Mouse (Mus musculus): ENCODE measurements around the gene Fam227a.
"Not testable (repeated sequence)": the region's sequence is repeated elsewhere in the genome, so short reads cannot be mapped to it uniquely, and the experiment has no call there.

Fam227a gene

DNA sequence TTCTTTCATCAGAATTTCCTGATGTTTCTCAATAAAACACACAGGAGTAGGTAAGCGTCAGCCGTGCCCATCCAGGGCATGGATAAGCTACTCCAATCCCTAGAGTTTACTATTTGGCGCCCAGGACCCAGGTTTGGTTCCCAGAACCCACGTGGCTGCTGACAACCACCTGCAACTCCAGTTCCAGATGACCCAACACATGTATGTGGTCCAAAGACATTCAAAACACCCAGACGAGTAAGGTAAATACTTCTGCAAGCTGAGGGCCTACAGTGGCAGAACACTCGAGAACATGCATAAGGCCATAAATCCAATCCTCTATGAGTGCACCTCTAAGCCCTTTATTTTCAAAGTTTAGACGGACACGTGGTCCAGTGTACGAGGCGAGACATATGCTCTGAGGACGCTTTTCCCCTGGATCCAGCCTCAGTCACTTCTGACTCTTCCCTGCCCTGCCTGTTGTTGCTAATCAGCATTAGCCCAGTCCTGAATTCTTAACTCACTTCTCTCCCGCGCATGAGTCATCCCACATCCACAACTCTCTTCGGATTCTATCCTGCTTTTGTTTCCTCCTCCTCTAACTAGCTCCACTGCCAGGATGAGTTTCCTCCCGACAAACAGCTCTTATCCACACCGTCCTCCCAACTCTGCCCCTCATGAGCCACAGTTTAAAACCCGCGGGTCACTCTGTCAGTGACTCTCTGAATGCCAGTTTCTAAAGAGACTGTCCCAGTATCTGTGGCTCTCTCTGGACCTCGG lies 25.1 kb upstream of the Fam227a start:
- DNase-seq (ENCODE audit: low read depth): no peak

DNA sequence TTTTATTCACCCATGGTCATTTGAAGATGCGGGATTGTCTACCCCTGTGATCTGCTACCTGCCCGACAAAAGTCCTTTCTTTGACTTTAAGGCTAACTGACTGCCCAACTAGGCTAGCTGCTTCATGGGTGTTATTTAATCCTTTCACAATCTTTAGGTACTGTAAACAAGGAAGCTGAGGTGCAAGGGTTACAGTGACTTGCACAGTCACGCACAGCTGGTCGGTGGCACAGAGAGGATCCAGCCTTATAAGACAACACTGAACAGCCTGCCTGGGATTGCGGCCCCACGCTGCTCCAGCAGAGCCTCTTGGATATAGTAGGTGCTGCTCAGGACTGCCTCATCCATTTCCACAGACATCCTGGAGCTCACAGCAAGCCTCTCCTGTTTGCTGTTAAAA lies 24.4 kb upstream of the Fam227a start:
- DNase-seq (ENCODE audit: low read depth): no peak

DNA sequence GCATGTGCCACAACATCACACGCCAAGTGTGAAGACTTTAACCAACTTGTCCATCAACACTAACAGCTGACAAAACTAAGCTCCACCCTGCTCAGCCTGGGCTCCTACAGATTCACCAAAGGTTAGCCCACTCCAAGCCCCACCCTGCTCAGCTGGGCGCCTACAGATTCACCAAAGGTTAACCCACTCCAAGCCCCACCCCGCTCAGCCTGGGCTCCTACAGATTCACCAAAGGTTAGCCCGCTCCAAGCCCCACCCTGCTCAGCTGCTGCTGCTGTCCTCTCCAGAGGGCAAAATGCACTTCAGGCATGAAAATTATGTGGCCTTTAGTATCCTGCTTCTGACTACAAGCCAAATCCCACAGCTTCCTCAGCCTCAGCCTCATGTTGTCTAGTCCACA lies 23.2 kb upstream of the Fam227a start:
- no peak for DNase-seq (ENCODE audit: low read depth)

- DNase-seq (ENCODE audit: low read depth): no peak
These were observed 19.2 kb upstream of the Fam227a start for GRCm38 (mm10) chr15:79677936-79678335.

GRCm38 (mm10) chr15:79671828-79672348 lies 13.1 kb upstream of the Fam227a start:
- not testable (repeated sequence) for DNase-seq (ENCODE audit: low read depth)

- DNase-seq (ENCODE audit: low read depth): no peak
These were observed 12.2 kb upstream of the Fam227a start for GRCm38 (mm10) chr15:79670972-79671299.

DNA sequence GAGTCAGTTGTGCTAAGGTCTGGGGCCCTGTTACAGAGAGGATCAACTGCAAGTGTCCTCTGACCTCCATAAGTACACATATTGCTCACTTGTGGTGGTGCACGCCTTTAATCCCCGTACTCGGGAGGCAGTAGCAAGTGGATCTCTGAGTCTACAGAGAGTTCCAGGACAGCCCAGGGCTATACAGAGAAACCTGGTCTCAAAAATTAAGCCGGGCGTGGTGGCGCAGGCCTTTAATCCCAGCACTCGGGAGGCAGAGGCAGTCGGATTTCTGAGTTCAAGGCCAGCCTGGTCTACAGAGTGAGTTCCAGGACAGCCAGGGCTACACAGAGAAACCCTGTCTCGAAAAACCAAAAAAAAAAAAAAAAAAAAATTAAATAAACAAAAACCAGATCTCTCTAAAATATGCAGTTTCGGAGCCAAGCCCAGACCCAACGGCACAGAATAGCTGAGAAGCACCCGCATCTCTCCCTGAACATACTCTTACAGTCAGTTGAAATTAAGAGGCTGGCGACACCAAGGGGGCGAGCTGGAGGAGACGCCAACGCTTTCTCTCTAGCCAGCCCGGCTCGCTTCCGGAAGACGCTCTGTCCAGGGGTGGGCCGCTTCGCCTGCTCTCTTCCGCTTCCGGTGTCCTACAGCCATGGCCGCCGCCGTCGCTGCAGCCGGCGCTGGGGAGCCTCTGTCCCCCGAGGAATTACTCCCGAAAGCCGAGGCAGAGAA lies 11.7 kb upstream of the Fam227a start, which contains the start of gene Tomm22:
Gene Tomm22, plus strand, starts transcription at position 613 of the 723 bp plus-strand sequence.
- peak; percentile 77 for DNase-seq (ENCODE audit: low read depth)

- DNase-seq (ENCODE audit: low read depth): no peak
These were observed 10.4 kb upstream of the Fam227a start for GRCm38 (mm10) chr15:79669195-79669594.

GRCm38 (mm10) chr15:79664666-79665065 lies 5.9 kb upstream of the Fam227a start:
- no peak for DNase-seq (ENCODE audit: low read depth)

DNA sequence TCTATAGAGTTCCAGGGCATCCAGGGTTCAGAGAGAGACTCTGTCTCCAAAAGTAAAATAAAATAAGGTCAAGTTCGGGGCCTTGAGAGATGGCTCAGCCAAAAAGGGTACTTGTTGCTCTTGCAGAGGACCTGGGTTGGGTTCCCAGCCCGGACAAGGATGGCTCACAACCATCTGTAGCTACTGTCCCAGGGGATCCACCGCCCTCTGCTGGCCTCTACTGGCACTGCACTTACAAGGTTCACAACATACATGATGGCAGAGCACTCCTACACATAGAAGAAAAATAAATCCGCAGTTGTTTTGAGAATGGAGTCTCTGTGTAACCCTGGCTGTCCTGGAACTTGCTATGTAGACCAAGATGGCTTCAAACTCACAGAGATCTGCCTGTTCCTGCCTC lies 3.1 kb upstream of the Fam227a start:
- no peak for DNase-seq (ENCODE audit: low read depth)

DNA sequence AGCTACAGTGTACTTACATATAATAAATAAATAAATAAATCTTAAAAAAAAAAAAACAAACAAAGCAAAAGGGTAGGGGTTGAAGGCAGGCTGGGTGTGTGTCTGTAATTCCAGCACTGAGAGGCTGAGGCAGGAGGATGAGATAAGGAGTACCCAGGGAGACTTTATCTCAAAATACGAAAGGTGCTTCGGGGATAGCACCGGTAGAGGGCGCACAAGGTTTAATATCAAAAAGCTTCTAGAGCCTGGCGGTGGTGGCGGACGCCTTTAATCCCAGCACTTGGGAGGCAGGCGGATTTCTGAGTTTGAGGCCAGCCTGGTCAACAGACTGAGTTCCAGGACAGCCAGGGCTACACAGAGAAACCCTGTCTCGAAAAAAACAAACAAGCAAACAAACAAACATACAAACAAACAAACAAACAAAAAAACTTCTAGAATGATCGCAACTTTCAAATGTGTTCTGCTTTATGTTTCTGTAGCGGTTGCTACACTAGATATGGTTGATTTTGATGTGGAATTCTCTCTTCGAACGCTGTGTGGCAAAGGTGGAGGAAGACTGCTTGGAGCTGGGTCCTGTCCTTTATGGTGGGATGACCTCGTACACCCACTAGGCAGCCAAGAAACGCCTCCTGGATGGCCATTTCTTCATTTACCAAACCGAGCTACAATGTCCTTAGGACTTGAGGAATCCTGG lies 772 bp downstream of the Fam227a start:
- peak; percentile 92 for DNase-seq (ENCODE audit: low read depth)

DNA sequence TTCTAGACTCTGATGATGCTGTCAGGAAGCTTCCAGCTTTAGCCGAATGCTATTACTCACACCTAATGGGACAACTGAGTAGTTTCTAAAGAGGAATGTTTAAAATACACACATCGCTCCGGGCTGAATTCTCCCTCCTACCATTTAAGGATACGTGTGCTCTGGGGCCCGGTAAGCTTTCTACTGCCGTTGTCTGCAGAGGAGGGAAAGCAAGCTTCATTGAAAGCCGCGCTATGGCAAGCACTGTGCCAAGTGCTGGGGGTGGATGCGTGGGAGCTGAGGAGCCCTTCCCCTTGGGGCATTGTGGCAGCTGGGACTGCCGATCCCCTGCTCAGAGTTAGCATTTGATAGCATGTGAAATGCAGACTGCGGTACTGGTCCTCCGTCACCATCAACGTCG lies 2.3 kb downstream of the Fam227a start:
- DNase-seq (ENCODE audit: low read depth): no peak

GRCm38 (mm10) chr15:79651481-79651880 lies 7.3 kb downstream of the Fam227a start:
- peak; percentile 30 for DNase-seq (ENCODE audit: low read depth)

DNA sequence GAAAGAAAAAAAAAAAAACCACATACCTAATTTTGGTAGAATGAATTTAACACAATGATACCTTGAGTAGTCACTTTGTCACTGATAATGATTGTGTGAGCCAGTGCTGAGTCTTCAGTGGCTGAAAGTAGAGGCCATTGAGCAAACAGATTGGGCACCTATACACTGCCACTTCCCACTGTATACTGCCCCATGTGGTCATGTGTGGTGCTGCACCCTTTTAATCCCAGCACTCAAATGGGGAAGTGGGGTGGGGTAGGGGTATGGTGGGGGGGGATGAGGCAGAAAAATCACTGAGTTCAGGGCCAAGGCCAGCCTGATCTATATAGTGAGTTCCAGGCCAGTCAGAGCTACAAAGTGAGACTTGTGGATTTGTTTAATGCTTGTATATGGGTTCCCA lies 8.2 kb downstream of the Fam227a start:
- DNase-seq (ENCODE audit: low read depth): peak; percentile 55

- DNase-seq (ENCODE audit: low read depth): no peak
These were observed 10.6 kb downstream of the Fam227a start for GRCm38 (mm10) chr15:79648130-79648529.

DNA sequence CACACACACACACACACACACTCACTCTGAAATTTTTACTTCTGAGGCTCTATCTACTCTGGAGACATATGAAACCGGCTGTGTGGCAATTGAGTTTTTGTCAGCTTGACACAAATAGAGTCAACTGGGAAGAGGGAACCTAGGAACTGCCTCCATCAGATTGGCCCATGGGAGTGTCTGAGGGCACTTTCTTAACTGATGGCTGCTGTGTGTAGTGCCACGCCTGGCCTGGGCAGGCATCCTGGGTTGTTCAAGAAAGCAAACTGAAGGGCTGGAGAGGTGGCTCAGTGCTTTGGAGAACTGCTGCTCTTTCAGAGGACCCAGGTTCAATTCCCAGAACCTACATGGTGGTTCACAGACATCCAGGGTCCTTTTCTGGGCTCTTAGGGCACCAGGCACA lies 13.3 kb downstream of the Fam227a start:
- DNase-seq (ENCODE audit: low read depth): no peak

DNA sequence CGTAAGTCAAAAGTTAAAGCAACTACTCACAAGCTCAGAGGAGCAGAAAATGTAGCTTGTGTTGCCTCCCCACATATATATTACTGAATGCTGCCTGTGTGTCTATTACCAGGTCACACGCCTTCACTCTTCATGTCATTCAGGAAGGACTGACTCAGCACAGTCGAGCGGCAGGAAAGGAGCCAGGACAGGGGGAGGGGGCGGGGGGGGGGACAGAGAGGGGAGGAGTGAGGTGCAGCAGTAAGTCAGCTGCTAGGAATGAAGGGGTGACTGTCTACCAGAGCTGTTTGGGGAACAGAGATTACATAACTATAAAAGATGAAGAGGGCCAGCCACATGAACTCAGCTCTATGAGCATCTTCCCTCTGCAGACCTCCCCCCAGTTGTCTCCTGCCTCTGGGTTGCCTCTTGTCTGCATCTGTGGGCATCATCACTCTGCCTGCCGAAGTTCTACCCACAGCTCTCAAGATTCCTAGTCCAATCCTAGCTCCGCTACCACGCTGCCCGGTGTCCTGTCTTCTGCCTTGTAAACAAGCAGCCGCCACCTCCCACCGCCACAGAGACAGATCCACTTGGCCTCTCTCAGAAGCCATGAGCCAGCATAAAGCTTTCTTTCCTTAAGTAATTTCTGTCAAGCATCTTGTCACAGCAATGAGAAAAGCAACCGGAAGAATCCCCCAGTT lies 17.5 kb downstream of the Fam227a start:
- DNase-seq (ENCODE audit: low read depth): no peak

- no peak for DNase-seq (ENCODE audit: low read depth)
These were observed 28.3 kb downstream of the Fam227a start for GRCm38 (mm10) chr15:79630471-79630870.

DNA sequence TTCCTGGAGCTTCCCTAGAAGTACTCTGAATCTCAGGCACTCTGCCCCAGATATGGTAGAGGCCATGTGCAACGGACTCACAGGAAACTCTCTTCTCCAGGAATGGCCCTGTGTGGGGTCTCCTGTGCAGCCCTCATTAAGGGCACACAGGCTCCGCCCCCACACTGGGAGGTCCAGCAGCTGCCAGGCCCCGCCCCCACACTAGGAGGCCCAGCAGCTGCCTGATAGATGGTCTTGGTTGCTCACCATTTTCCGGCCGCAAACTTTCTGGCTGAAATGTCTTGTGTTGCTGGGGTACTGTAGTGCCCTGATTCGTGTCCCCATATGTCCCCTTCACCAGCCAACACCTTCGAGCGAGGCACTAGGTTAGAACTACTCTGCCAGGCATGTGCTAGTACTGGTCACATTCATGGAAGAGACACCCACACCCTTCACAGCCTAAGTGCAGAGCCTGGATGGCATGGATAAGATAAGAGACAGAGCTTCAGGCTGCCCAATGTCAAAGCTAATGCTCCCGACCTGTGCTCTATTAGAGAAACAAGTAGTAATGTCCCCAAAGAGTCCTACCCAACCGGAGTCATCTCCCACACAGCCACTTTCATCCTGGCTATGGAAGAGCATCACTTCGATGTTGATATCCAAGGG lies 38.9 kb downstream of the Fam227a start:
- no peak for DNase-seq (ENCODE audit: low read depth)

DNA sequence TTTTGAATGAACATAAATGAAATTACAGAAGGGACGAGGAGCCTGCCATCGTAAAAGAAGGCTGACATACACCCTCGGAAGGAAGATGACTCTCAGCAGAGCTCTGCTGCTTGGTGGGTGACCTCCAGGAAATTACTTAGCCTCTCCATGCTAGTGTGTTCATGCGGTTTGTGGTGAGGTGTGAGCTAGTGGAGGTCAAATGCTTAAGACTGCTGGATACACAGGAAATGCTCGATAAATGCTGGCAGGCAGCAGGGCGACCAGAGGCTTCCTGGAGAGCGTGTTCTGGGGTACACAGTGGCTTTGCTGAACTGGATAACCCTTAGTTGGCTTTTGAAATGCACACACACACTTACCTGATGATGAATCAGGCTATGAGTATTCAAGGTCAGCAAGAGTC lies 40.3 kb downstream of the Fam227a start:
- no peak for DNase-seq (ENCODE audit: low read depth)

- no peak for DNase-seq (ENCODE audit: low read depth)
These were observed 41.6 kb downstream of the Fam227a start for GRCm38 (mm10) chr15:79617135-79617534.

GRCm38 (mm10) chr15:79616729-79617128 lies 42.0 kb downstream of the Fam227a start:
- no peak for DNase-seq (ENCODE audit: low read depth)

Data from c-Kit-positive CD71-negative TER-119-negative erythroid progenitor cells, embryonic 14.5 days (primary cell).